Mouse (Mus musculus) embryo, embryonic 11 days (tissue): ENCODE results near the gene Cdc42ep4.

Experiments
- DNase-seq: peaks from one replicate; pipeline ENCODE4 v3.0.0-alpha.2; 2015

The Cdc42ep4 gene

GRCm38 (mm10) chr11:113751484-113752084, at the start of gene Cdc42ep4:
Cdc42ep4 (minus strand) TSS chr11:113751881.
- peak; percentile 97 for DNase-seq

DNA sequence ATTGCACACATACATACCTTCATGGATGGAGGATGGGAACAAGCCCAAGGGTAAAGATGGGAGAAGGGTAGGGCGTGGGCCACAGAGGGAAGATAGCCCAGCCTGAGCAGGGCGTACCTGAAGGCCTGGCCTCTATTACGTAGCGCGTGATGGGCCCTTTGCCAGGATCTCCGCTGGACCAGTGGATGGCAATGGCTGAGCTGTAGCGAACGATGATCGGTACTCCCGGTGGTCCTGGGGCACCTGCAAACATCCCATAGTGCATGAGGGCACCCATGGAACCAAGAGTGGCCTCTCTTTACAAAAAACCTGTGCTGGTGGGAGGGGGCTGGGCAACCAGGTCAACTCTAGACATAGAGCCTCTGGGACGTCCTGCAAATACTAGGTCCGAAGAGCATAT, 48.3 kb upstream of the Cdc42ep4 start:
- DNase-seq, result no peak

GRCm38 (mm10) chr11:113799041-113799447, 47.4 kb upstream of the Cdc42ep4 start:
- no peak for DNase-seq

GRCm38 (mm10) chr11:113798011-113798410, 46.3 kb upstream of the Cdc42ep4 start:
- DNase-seq, result no peak

DNA sequence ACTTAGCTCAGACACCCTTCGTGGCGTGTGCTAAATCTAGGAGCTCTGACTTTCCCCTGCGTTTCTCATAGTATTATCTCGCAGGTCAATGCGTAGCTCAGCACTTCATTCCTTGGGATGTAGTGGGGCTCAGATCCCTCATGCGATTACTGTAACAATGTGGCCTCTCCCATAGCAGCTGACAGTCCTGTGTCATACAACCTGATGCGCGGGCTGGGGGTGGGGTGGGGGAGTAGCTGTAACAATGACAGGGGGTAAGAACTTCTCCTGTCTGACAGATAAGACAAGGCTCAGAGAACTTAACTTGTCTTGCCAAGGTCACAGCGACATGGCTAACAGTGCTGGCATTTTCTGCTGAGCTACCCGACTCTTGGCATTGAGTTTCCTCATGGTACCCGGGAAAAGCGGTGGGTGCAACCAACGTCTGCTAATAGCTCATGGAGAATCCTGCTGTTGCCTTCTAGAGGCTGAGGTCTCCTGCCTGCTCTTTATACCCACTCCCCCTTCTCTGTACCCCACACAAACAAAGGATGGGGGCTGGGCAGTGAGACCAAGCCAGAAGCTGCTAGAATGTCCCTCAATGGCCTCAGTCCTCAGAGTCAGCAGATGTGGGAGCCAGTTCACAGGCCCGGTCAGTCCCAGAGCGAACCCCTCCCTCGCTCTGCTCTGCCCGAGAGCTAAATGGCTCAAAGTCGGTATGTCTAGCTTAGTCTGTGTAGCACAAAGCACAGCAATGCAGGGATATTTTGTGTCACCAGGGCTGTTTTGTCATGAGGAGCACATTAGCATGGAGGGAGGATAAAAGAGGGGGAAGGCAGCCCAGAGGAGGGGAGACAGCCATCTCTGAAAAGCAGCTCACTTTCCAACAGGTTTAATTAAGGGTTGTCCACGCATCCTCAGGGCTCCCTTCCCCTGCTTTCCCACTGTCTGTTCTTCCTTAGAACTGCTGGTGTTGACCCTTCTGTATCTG, 45.6 kb upstream of the Cdc42ep4 start:
- DNase-seq, result no peak

DNA sequence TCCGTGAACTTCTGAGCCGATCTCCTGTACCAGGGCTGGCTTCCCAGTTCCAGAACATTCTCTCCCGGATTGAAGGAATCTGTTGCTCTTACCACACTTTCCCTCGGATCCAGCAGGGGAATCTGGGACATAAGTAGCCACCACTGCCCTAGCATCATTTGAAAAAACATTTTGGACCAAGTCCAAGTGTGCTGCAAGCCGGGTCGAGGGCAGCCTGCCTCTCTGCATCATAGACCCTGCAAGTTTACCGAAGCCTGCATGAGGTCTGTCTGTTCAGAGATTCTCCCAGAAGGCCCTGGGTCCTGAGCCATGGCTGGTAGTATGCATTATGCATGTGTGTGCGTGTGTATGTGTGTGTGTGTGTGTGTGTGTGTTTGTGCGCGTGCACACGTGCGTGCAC, 44.2 kb upstream of the Cdc42ep4 start:
- DNase-seq, result no peak

DNA sequence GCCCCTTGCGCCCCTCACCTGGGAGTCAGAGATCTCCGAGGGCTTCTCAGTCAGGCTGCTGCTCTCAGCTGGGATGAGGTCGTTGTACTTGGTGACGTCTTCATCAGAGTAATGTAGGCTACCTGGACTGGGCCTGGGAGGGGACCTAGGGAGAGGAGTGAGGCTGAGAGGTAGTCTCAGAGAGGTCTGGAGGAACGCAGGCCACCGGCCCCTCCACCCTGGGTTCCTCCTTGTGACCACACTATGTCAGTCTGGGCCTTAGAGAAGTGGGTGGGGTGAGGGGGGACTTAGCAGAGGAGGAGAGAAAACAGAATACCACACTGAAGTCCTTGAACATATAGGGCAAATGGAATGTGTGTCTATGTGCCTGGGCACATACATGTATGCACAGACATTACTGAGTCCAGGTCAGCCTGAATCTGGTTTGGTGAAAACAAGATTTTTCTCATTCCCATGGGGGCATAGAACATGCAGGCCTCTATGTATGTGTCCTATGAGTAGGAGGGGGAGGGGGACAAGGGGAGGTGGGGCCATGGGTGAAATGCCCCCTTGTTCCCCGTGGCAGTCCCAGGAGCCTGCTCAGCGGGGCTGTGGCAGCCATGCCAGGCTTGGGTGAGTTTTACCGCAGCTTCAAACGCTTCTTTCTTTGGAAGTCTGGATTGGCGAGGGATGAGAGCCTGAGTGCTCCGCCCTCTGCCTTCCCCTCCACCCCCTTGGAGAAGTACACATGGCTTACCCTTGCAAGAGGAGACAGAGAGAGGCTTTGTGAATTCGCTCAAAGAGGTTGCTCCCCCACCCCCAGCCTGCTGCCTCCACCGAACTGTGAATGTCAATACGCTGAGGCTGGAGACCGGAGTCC, 39.9 kb upstream of the Cdc42ep4 start:
- DNase-seq, result peak; percentile 68

DNA sequence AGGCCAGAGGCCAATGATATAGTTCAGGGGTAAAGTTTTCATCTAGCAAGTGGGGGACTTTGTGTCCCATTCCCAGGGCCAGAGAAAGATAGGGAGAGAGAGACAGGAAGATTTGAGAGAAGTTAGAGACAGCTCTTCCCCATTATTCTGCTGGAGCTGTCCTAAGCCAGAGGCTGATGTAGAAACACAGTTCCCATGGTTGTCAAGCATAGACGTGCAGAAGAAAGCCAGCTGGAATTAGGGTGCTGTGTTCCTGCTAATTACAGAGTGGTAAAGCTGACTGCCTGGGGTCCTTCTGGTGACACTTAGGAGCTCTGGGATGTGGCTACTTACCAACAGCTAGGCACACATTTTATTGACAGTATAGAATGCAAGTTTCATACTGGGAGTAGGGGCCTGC, 37.4 kb upstream of the Cdc42ep4 start:
- DNase-seq, result no peak

- no peak for DNase-seq
Observed at GRCm38 (mm10) chr11:113788183-113788789, 36.6 kb upstream of the Cdc42ep4 start.

- DNase-seq, result no peak
Observed at GRCm38 (mm10) chr11:113787432-113788182, 35.9 kb upstream of the Cdc42ep4 start.

- no peak for DNase-seq
Observed at GRCm38 (mm10) chr11:113787009-113787408, 35.3 kb upstream of the Cdc42ep4 start.

DNA sequence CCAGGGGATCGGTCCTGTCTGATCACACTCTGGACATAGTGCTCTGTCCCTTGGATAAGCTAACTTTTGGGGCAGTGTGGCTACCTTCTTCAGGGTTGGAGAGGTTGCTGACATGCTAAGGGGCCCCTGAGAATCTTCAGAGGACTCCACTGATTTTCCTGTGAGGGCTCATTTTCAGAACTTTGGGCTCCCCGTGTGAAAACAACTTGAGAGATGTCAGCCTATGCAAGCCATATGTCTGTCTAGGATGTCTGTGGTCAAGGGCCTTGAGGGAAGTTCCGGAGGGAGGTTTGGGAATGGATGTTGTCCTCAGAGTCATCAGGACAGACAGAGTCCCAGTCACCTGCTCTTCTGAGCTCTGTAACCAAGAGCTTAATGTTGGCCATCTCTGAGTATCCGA, 34.7 kb upstream of the Cdc42ep4 start:
- DNase-seq, result no peak

GRCm38 (mm10) chr11:113785406-113786171, 33.9 kb upstream of the Cdc42ep4 start:
- peak; percentile 95 for DNase-seq

GRCm38 (mm10) chr11:113784656-113785396, 33.1 kb upstream of the Cdc42ep4 start:
- DNase-seq, result no peak

- no peak for DNase-seq
Observed at GRCm38 (mm10) chr11:113782496-113782895, 30.8 kb upstream of the Cdc42ep4 start.

GRCm38 (mm10) chr11:113782006-113782405, 30.3 kb upstream of the Cdc42ep4 start:
- DNase-seq, result no peak

DNA sequence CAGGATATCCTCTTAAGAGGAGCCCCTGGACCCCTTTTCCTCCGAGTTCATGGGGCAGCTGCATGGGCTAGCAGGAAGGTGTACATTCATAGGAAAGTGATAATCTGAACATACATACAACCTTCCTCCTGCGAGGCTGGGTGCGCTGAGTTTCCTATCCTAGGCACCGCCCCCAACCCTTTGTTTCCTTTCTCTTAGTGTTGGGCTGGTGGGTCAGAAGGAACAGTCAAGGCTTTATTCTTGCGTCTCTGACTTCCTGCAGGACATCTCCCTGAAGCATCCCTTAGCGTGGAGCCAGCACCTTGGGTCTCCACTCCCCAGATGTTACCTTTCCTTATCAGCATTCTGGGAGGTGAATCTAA, 28.0 kb upstream of the Cdc42ep4 start:
- DNase-seq, result no peak

- peak; percentile 60 for DNase-seq
Observed at GRCm38 (mm10) chr11:113778733-113779679, 27.3 kb upstream of the Cdc42ep4 start.

DNA sequence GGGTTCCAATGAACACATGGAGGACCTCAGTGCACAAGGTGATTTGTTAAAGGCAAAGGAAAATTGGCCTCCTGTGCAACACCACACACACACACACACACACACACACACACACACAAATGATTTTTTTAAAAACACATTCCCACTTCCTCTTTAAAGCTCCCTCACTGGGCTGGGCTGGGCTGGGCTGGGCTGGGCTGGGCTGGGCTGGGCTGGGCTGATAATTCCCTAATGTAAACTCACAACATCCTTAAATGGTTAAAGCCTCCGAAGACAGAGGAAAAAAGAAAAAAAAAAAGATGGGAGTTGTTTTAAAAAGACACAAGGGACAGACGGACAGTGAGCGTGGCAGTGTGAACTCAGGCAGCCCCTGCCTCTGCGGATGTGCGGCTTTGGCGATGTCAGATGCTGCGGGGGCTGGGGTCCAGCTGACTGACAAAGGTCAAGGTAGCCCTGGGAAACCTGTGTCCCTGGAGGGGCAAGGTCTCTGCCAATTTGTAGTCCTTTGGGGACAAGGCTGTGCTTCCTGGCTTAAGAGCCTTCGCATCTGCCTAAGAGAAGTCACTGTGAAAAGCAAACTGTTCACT, 26.3 kb upstream of the Cdc42ep4 start:
- DNase-seq, result no peak
